Mouse (Mus musculus): Measurements from ENCODE around the gene Nlrc3.
A peak's percentile ranks its signal among the peaks of the same experiment; 100 is the strongest.
"Not testable (repeated sequence)": the region's sequence is repeated elsewhere in the genome, so short reads cannot be mapped to it uniquely, and the experiment has no call there.

The Nlrc3 gene

DNA sequence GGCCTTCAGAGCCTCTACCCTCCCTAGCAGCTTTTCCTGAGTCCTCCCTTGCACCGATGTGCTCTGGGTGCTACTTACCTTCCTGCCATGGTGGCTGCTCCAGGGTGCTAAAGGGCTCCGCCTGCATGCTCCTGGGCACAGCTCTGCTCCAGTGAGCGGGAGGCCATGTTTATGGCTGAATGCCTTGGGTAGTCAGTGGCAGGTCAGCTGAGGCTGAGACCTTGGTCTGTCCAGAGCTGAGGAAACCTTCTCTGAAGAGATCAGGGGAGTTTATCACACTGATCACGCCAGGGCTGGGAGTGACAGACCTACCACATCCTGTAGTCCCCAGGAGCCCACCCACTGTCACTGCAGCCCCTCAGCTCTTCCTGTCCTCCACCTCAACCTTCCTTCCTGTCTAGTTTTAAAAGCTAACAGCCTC lies at the start of gene Nlrc3:
TSS of gene Nlrc3 (minus strand) at position 382 of the 421 bp plus-strand sequence.
- DNase-seq: peak; percentile 50

DNA sequence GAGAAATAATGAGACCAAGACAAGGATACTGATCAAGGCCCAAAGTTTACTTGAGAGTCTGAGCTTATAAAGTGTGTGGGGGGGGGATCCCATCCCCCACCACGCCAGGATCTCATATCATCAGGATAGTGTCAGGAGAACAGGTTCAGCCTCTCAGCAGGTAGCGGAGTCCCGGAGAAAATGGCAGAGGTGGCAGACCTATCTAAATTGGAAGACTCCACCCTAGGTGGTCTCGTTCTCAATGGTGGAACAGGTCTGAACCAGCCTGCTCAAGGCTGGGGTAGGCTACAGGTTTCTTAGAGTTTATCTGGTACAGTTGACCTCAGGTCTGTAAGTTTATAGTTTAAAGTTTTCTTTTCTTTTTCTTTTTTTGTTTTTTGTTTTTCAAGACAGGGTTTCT lies 46.3 kb upstream of the Nlrc3 start:
- DNase-seq: no peak

DNA sequence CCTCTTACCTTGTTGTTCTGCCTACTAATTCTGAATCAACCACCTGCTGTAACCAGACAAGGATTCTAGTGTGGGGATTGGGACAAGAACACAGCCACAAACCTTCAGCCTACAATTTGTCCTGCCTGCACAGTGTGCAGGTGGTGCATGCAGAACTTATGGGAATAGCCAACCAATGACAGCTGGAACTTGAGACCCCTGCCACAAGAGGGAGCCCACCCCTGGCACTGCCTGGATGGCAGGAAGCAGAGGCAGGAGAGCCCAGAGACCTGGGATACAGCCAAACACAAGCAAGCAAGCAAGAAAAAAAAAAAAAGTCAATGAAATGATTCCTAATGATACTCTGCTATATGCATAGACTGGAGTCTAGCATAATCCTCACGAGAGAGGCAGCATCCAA lies 44.8 kb upstream of the Nlrc3 start:
- no peak for DNase-seq

DNA sequence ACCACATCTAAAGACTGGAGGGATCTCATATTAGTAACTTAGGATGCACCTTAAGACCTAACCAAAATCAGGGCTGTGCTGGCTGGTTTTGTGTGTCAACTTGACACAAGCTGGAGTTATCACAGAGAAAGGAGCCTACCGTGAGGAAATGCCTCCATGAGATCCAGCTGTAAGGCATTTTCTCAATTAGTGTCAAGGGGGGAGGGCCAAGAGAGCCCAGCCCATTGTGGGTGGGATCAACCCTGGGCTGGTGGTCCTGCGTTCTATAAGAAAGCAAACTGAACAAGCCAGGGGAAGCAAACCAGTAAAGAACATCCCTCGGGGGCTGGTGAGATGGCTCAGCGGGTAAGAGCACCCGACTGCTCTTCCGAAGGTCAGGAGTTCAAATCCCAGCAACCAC lies 41.0 kb upstream of the Nlrc3 start:
- not testable (repeated sequence) for DNase-seq

DNA sequence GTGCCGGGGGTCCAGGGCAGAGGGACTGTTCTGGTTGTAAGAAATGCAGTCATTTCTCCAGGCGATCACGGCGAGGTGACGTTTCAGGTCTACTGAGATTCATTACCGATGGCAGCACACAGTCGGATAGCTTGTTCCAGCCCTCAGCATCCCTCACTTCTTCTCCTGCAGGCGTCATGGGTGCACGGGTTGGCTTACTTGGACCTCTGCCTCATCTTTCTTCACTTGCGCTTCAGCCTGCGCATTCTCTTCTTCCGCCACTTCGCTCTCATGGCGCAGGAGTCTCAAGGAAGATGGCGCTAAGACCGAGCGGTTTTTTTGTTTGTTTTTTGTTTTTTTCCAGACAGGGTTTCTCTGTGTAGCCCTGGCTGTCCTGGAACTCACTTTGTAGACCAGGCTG lies 40.4 kb upstream of the Nlrc3 start:
- not testable (repeated sequence) for DNase-seq

DNA sequence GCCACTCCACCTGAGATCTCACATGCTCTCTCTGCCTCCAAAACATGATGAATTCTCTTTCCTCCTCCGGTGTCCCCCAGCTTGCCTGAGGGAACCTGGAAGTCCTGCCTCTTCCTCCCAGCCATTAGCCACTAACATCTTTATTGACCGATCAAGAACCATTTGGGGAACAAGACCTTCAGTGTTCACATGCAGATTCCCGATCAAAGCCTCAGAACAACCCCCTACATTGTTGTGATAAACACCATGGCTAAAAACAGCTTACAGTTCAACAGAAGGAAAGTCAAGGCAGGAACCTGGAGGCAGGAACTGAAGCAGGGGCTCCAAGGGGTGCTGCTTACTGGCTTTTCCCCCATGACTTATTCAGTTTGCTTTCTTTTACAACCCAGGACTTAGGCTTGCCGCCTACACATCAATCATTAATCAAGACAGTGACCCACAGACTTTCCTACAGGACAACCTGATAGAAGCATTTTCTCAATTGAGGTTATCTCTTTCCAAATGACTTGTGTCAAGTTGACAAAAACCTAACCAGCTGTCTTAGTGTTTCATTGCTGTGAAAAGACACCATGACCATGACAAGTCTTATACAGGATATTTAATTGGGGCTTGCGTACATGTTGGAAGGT lies 37.7 kb upstream of the Nlrc3 start:
- no peak for DNase-seq

DNA sequence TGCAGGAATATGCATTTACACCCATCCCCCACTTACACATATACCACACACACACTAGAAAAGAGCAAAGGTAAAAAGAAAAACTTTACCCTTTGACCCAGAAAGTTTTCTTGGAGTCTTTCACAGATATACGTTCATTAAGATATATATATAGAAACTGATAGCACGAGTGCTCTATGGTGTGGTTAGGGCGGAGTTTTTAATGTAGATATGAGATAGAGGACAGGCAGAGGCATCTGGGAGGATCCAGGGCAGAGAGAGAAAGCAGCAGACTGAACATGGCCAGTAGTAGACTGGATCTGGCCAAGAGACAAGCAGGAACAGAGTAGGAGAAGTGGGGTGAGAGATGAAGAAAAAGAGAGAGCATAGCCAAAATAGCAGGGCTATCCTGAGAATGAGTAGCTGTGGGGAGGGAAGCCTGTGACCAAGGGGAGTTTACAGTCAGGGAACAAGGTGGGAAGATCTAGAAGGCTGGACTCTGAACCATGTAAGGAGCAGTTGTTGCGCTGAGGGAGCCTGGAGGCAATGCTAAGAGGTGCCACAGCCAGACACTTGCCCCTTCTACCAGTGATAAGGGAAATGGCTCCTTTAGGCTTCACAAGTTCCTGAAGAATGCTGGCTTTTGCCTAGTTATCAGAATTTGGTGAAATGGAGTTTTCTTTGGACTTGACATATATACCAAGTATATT lies 36.6 kb upstream of the Nlrc3 start:
- DNase-seq: no peak

DNA sequence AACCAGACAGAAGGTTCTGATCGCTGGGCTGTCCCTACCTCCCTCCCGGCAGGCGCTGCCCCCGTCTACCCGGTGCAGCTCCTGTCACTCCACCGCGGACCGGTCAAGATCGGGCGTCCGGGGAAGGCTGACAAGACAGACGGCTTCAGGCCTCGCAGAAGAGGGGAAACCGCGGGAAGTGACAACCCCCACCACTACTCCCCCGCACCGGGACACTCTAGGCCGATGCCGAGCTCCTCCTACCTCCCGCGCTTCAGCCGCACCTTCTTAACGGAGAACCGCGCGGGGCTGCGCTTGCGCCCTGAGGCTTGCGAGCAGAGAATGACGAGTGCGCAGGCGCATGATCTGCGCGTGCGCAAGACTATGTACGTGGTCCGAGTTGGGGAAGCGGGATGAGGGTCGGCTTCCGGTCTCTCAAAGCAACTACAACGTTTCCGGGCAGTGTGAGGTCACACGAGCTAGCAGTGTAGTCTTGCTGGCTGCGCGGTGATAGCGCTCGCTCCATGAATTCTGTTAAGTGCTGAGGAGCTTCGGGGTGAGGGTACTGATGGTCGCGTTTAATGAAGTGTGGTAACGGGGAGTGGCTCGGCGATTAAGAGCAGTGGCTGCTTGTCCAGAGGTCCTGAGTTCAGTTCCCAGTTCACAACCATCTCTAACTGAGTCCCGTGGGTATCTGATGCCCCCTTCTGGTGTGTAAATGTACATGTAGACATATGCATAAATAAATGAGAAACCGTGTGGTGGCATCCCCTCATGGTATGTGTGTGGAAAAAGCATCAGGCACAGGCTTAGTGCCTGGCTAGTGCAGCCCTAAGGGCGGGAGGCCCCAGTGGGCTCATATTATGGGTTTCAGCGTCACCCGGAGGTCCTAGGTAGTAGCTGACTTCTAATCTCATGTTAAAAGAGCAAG lies 27.3 kb upstream of the Nlrc3 start, which contains the start of gene Slx4:
TSS of gene Slx4 (minus strand) at position 282 of the 910 bp plus-strand sequence.
- peak; percentile 98 for DNase-seq

DNA sequence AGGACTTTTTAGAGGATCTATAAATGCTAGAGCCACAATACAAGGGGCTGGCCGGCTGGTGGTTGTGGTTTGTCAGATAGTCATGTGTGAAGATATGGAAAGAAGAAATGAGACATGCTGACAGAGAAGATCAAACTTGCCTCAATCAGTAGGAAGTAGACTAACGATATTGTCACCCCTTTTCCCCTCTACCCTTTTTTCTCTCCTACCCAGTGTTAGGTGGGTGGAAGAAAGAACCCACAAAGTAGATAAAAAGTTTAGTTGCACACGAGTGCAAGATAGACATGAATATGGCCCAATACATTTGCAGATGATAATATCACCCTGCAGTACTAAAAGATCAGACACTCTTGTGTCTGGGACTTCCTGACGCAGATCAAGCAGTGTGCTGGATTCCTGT lies 12.0 kb upstream of the Nlrc3 start:
- no peak for DNase-seq

DNA sequence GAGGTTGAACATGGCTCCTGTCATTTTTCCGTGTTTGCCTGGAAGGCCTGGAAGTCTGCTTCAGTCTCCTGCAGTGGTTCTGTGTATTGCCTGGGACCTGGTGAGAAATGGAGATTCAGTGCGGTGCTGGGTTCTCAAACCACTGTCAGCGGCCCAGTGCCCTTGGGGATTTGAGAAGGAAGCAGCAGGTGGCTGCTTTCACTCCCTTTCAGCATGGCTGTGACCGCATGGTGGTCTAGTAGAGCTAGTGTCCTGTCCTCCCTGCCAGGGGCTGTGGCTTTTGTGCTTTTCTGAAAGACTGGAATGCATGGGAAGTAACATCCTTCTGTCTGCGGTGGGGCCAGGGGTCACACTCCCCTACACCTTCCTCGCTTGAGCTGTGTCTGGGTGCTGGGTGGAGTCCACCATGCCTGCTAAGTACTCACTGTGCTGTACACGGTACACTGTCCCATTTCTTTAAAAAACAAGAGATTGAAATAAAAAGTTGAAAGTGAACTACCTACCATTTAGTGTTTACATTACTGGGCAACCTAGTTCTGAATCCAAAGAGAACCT lies 6.8 kb upstream of the Nlrc3 start:
- no peak for DNase-seq

DNA sequence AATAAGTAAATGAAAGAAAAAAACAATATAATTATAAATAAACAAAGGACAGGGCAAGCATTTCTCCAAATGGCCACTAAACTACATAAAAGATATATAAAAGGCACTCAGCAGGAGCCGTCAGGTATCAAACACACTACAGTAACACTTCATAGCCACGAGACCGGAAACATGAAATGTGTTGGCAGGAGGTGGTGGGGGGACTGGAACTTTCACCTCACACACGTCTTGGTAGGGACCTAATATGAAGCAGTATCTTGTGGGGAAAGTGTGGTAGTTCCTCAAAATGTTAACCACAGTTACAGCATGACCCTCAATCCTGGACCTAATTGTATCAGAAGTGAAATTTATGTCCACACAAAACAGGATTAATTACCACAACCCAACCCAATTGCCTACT lies 5.7 kb upstream of the Nlrc3 start:
- no peak for DNase-seq

DNA sequence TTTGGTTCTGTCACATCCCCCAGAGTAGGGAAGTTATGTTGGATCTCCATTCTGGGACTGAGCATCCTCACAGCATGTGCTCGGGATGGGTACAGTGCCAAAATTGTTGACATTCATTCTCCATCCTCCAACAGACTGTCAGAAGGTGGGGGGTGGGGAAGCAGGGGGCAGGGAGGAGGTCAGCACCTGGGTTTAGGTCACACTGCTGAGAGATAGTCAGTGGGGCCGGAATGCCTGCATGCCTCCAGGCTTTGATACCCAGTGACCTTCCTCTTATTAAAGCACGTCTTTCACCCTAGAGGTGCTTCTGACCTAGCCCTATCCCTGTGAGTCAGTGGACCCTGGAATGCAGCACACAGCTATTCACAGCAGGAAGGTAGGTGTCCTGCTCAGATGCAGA lies 280 bp upstream of the Nlrc3 start:
- no peak for DNase-seq

DNA sequence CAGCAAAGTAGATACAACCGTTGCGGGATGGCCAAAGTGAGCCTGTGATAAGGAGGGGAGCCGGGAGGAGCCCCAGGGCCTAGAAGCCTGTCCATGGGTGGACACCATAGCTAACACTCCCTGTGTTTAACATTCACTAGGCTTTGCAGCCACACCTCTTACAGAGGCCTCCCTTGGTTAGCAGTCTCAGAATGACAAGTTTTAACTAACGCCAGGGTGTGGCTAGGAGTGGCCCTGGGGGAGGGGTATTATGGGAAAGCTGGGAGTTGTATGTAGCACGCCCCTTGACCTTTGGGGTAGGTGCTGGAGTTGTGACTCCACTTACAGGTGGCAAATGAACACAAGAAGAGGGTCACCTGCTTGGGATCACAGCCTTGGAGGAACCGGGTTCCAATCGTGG lies 774 bp downstream of the Nlrc3 start:
- no peak for DNase-seq

DNA sequence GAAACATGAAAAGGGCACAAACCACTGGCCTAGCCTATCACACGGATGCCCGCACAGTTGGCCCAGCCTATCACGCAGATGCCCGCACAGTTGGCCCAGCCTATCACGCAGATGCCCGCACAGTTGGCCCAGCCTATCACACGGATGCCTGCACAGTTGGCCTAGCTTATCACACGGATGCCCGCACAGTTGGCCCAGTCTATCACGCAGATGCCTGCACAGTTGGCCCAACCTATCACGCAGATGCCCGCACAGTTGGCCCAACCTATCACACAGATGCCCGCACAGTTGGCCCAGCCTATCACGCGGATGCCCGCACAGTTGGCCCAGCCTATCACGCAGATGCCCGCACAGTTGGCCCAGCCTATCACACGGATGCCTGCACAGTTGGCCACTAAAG lies 2.0 kb downstream of the Nlrc3 start:
- DNase-seq: not testable (repeated sequence)

DNA sequence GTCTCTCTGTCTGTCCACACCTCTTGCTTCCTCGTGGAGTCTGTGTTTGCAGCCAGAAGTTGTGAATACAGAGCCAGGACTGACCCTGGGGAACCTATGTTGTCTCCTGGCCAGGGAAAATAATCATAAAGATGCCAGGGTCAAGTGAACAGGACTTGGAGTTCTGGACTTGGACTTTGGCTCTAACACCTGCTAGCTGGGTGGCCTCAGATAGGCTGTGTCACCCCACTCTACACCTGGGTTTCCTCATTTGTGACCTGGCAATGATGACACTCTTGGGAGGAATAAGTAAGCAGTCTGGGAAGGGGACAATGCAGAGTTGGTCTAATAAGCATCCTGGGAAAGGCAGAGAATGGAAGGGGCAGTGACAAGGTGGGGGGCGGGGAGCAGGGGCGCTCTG lies 10.9 kb downstream of the Nlrc3 start:
- DNase-seq: no peak

DNA sequence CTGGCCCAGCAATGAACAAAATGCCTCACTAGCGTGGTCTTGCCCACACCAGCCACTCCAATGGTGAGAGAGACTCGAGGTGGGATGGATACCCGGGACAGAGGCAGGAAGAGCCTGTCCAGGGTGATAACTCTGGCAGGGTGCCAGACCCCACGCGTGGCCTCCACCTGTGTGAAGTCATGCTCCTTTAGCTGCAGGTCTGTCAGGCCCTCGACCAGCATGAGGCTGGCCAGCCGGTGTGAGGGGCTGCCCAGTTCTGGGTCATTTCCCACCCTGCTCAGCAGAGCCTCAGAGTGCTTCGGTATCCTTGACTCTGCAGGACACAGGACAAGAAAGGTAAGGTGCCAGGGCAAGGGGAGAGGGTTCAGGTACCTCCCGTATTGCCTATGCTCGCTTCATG lies 11.4 kb downstream of the Nlrc3 start:
- DNase-seq: no peak

DNA sequence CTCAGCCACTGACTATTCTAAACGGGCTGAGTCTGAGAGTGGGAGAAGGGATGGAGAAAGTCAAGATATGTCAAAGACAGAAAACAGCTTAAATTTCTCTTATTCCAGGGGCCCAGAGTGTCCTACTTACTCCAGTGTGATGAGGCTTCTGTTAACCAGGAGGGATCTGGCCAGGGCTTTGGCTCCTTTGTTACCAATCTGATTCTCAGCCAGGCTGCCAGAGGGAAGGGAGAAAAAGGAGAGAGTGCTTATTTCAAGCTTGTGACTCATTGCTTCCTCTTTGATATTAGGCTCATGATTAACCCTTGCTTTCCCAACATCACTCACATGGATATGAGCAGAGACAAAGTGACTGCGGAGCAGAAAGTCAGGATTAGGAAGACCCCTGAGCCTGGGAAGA lies 17.2 kb downstream of the Nlrc3 start:
- no peak for DNase-seq

DNA sequence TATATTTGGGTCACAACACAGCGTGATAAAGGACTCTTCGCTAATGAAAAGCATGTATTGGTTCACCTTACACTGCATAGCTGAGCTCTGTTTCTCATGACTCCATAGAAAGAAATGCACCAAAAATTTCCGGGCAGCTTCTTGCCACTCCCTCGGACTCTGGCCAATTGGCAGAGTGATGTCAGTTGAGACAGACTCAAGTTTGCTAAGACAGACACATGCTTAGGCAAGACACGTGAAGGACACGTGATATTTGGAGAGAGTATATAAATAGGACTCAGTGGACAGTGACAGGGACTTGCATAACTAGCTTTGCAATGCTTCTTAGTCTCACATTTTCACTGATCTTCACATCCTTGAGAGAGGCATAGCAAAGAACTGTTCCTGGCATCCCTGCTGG lies 20.1 kb downstream of the Nlrc3 start:
- DNase-seq: no peak

DNA sequence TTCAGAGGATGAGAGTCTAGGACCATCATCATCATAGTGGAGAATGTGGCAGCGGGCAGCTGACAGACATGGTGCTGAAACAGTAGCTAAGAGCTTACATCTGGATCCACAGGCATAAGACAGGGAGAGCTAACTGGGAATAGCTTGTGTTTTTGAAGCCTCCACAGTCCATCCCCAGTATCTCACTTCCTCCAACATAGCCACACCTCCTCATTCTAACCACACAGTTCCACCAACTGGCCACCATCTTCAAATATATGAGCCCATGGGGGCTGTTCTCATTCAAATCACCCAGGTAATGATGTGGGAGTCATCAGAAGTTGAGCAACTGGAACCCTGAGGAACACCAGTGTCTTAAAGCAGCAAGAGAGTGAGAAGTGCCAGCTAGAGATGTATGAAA lies 25.3 kb downstream of the Nlrc3 start:
- DNase-seq: no peak

DNA sequence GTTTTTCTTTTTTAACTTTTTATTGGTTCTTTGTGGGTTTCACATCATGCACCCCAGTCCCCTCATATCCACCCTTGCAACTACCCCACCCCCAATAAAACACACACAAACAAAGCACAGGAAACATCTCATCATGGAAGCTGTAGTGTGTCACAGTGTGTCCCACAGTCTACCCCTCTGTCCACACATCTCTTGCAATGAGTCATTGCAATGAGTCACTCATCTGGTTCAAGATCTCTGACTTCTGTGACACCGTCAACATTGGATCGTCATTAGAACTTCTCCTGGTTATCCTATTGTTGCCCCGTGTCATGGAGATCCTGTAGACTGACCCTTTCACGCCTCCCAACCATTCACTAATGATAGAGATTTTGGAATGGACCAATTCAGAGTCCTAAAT lies 41.7 kb downstream of the Nlrc3 start:
- no peak for DNase-seq

DNA sequence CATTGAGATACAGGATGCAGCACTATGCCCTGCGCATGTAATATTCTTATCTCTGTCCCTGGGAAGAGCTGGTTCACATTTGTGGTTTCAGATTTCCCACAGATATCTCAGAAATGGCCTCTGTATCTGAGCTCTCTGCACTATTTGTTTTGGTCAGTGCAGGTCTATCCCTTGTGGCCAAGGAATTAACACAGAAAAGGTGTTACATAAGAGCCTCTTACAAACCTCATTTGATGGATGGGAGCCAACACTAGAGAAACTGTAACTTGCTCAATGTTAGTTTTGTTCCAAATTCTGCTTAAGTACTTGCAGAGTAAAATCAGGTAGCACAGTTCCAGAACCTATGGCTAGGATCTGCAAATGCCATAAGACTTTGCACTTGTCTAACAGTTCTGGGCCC lies 42.3 kb downstream of the Nlrc3 start:
- peak; percentile 26 for DNase-seq

DNA sequence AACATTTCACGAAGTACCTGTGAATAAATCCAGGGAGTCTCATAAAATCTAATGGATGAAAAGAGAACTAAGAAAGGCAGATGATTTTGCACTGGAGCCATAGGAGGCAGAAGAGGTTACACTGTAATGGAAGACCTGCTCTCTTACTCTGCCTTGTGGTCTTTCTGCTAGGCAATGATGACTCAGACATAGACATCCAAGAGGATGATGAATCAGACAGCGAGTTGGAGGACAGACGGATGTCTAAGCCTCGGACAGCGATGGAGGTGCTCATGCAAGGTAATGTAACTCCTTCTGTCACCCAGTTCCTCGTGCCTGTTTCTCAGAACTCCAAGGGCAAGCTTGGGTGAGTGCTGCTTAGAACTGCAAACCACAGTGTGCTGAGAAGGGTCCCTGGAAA lies 42.9 kb downstream of the Nlrc3 start:
- DNase-seq: no peak

DNA sequence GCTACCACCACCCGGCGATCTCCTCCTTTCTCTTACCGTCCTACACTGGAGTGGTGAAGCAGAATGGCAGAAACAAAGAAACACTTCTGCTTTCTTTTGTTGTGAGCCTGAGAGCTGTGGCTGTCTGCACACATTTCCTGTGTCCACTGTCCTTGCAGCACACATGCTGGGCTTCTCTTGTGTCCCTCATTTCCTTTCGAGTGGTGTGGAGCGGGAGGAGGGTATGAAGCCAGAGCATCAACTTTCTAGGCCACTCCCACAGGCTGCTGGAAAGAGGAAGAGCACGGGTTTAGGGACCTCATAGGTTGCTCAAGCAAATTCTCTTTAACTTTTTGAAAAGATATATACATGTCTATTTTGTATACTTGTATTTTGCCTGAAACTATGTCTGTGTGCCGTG lies 47.3 kb downstream of the Nlrc3 start:
- no peak for DNase-seq

DNA sequence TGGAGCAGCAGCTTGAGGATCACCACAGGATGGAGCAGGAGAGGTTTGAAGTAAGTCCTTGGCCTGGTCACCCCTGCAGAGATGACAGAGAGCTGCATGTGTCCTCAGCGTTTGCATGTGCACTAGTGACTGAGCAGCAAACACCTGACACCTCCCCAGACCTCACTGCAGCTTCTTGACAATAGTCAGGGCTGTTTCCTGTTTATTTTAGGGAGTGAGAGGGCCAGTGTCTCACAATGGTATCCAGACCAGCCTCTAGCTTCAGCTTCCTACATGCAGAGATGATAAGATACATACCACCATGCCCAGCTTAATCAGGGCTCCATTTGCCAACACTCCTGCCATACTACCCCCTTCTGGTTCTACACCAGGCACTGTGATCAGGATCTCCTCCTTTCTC lies 47.9 kb downstream of the Nlrc3 start:
- DNase-seq: no peak

Measured in kidney, postnatal 14 days (tissue).